Mouse (Mus musculus) heart, embryonic 12.5 days (tissue): Measurements from ENCODE around the gene Akap10. TPM values are rescaled to one million over a fixed set of nuclear protein-coding genes. Genes with fewer than 3 reads are reported as not detected.
A peak's percentile ranks its signal among the peaks of the same experiment; 100 is the strongest.

Experiments
- ATAC-seq: fragments of 200-750 bp; cut with Nextera tagmentation; 2 replicates; pipeline ENCODE4 v1.8.0; 2017; ENCODE audit warnings: moderate TSS enrichment, moderate library complexity; ENCODE audit not compliant: insufficient number of reproducible peaks, low FRiP score
- H3K27ac ChIP-seq: fragments of 300-500 bp; sonication (generic); 2 replicates; pipeline ENCODE4 v1.5.1; 2016; ENCODE audit warnings: mild to moderate bottlenecking, moderate library complexity; ENCODE audit not compliant: poor library complexity, severe bottlenecking
- H3K27me3 ChIP-seq: fragments of 300-500 bp; sonication (generic); replicated peaks from 2 replicates; pipeline ENCODE4 v1.6.1; 2016; ENCODE audit warnings: mild to moderate bottlenecking, moderate library complexity
- H3K36me3 ChIP-seq: fragments of 300-500 bp; sonication (generic); 2 replicates; pipeline ENCODE4 v1.6.1; 2016; ENCODE audit warnings: mild to moderate bottlenecking, moderate library complexity
- H3K4me1 ChIP-seq: fragments of 300-500 bp; sonication (generic); replicated peaks from 2 replicates; pipeline ENCODE4 v1.6.1; 2016; ENCODE audit warnings: mild to moderate bottlenecking
- H3K4me2 ChIP-seq: fragments of 300-500 bp; sonication (generic); 2 replicates; pipeline ENCODE4 v1.6.1; 2016; ENCODE audit warnings: mild to moderate bottlenecking, moderate library complexity
- H3K4me3 ChIP-seq: fragments of 300-500 bp; sonication (generic); 2 replicates; pipeline ENCODE4 v1.5.1; 2016; ENCODE audit warnings: mild to moderate bottlenecking
- H3K9ac ChIP-seq: fragments of 300-500 bp; sonication (generic); 2 replicates; pipeline ENCODE4 v1.6.1; 2016; ENCODE audit warnings: mild to moderate bottlenecking, moderate library complexity
- H3K9me3 ChIP-seq: fragments of 300-500 bp; sonication (generic); replicated peaks from 2 replicates; pipeline ENCODE4 v1.6.1; 2016; ENCODE audit warnings: mild to moderate bottlenecking, moderate library complexity
- WGBS: fragments of 180-500 bp; shearing (Covaris S2); methylation state at CpG from one replicate; pipeline ENCODE4 v1.1.7; 2016; 5-methylcytosine and 5-hydroxymethylcytosine counted together
- polyA plus RNA-seq: library from polyadenylated mRNA; unstranded; fragments of >200 nt; fragmentation: Nextera tagmentation; extraction: Ambion mirVana; gene quantifications from 2 replicates; pipeline ENCODE4 v1.2.1, GENCODE M21; 2016

Gene Akap10
- polyA plus RNA-seq, 1 experiment from 2014 or later, result 17.0 TPM

GRCm38 (mm10) chr11:61930640-61931586, 861 bp upstream of the Akap10 start:
- 19% methylated on average over 11 of the region's 11 CpGs for WGBS
- H3K27ac ChIP-seq, result peak overlapping the region; percentile 96
- H3K36me3 ChIP-seq, result peaks cover 8% of the 10 kb centered on the region; the same call in 1 of the 2 replicates
- H3K4me1 ChIP-seq, result peaks cover 17% of the 10 kb centered on the region
- H3K4me2 ChIP-seq, result peak overlapping the region; percentile 79
- H3K27me3 ChIP-seq, result no peaks in the 10 kb centered on the region
- no peaks in the 10 kb centered on the region for H3K9me3 ChIP-seq
- peak overlapping the region; percentile 85 for H3K9ac ChIP-seq
- H3K4me3 ChIP-seq, result peak overlapping the region; percentile 90
- ATAC-seq, result 0 out of 2 replicates have a peak, but pooled peaks have one; percentile 2

DNA sequence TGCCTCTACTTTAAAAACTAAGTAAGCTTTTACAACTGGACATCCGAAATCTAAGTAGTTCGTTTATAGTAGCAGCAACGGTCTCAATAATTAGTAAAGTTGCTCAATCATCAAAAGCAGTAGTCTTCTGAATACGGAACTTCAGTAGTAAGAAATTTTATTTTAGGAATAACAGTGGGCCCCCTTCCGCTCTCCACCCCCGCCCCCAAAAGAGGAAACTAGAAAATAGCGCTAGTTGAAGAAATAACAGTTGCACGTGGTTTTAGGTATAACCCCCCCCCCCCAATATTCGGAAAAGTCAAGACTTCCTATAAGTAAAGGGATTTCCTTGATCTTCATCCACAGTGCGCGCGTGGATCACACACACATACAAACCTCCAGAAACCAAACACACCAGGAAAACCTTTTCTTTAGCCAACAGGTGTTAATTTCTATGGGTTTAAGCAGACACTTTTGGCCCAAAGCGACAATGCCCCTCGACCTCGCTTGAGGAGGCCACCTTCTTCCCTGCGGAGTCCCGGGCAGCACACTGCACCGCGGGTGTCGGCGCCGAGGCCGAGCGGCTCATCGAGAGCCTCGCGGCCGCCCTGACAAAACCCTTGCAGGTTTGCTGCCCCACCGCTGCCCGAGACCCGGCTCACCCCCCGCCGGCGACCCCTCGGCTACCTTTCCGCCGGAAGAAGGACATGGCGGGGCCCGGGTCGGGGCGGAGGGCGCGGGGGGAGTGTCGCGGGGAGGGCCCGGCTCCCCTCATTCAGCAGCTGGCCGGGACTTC, 542 bp downstream of the Akap10 start:
- H3K27me3 ChIP-seq, result no peaks in the 10 kb centered on the region
- peak overlapping the region; percentile 79 for H3K4me2 ChIP-seq
- peak overlapping the region; percentile 90 for H3K4me3 ChIP-seq
- peaks cover 26% of the 10 kb centered on the region for H3K4me1 ChIP-seq
- H3K9me3 ChIP-seq, result no peaks in the 10 kb centered on the region
- peak overlapping the region; percentile 96 for H3K27ac ChIP-seq
- peak; percentile 78 for ATAC-seq
- WGBS, result 1% methylated on average over 45 of the region's 47 CpGs
- peaks cover 8% of the 10 kb centered on the region; the same call in 1 of the 2 replicates for H3K36me3 ChIP-seq
- H3K9ac ChIP-seq, result peak overlapping the region; percentile 92

DNA sequence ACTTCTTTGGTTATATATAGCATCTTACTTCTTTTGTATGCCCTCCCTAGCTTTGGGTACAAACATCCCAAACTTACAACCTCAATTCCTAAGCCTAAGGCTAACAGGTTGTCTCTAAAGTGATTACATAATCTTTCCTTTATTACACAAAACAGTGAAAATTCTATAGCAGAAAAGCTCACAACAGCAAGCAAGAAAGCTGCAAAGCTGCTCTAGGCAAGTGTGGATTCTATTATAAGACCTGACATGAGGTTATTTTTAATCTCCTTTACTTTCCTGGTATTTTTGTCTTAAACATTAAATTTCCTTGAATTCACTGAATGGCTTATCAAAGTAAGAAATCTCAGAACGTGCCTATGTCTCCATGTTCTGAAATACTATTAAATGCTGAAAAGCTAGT, 6.7 kb downstream of the Akap10 start:
- ATAC-seq, result no peak
- 37% methylated on average over 1 of the region's 1 CpGs for WGBS
- H3K36me3 ChIP-seq, result peaks cover 16% of the 10 kb centered on the region
- H3K9me3 ChIP-seq, result no peaks in the 10 kb centered on the region
- no peak overlapping the region for H3K27ac ChIP-seq
- no peak overlapping the region for H3K4me3 ChIP-seq
- no peak overlapping the region for H3K9ac ChIP-seq
- H3K4me2 ChIP-seq, result no peak overlapping the region
- H3K4me1 ChIP-seq, result peaks cover 22% of the 10 kb centered on the region
- H3K27me3 ChIP-seq, result no peaks in the 10 kb centered on the region

GRCm38 (mm10) chr11:61919702-61920101, 10.3 kb downstream of the Akap10 start:
- Histone ChIP-seq H3K27ac (no peak overlapping the region), H3K9me3 (no peaks in the 10 kb centered on the region), H3K4me2 (no peak overlapping the region), H3K4me1 (peaks cover 10% of the 10 kb centered on the region), H3K27me3 (no peaks in the 10 kb centered on the region), H3K9ac (no peak overlapping the region), H3K36me3 (peaks cover 29% of the 10 kb centered on the region), H3K4me3 (no peak overlapping the region)
- no peak for ATAC-seq
- 90% methylated on average over 3 of the region's 3 CpGs for WGBS

DNA sequence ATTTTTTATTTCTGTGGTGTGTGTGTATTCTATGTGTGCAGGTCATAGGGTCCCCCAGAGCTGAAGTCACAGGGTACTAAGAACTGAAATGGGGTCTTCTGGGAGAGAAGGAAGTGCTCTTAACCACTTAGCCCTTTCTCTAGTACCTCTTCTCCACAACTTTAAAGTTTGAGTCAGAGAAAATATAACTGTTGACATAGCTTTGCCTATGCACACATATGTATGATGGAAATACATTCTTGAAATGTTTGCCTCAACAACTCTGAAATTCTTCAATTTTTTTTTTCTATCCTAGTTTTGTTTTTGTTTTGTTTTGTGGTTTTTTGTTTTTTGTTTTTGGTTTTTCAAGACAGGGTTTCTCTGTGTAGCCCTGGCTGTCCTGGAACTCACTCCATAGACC, 21.7 kb downstream of the Akap10 start:
- no peak overlapping the region for H3K27ac ChIP-seq
- no peaks in the 10 kb centered on the region for H3K27me3 ChIP-seq
- H3K4me2 ChIP-seq, result no peak overlapping the region
- H3K4me3 ChIP-seq, result no peak overlapping the region
- H3K9me3 ChIP-seq, result no peaks in the 10 kb centered on the region
- peaks cover 63% of the 10 kb centered on the region for H3K36me3 ChIP-seq
- no peaks in the 10 kb centered on the region for H3K4me1 ChIP-seq
- H3K9ac ChIP-seq, result no peak overlapping the region
- no peak for ATAC-seq

GRCm38 (mm10) chr11:61882183-61882582, 47.9 kb downstream of the Akap10 start:
- ATAC-seq, result no peak
- no peak overlapping the region for H3K4me3 ChIP-seq
- no peaks in the 10 kb centered on the region for H3K27me3 ChIP-seq
- H3K4me2 ChIP-seq, result no peak overlapping the region
- H3K36me3 ChIP-seq, result peaks cover 58% of the 10 kb centered on the region
- H3K9ac ChIP-seq, result no peak overlapping the region
- H3K4me1 ChIP-seq, result 0 out of 2 replicates have a peak, but pooled peaks cover 3% of the 10 kb centered on the region
- no peak overlapping the region for H3K27ac ChIP-seq
- H3K9me3 ChIP-seq, result no peaks in the 10 kb centered on the region
- 75% methylated on average over 5 of the region's 5 CpGs for WGBS

DNA sequence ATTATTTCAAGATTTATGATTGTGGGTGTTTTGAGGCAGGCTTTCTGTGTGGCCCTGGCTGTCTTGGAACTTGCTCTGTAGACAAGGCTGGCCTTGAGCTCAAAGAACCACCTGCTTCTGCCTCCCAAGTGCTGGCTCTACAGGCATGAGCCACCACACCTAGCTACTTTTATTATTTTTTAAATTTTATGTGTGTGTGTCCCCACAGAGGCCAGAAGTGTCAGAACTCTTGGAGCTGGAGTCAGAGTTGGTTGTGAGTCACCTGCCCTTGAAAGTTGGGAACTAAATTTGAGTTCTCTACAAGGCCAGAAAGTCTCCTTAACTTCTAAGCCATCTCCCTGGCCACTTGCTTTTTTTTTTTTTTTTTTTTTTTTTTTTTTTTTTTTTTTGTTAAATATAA, 50.1 kb downstream of the Akap10 start:
- no peak overlapping the region for H3K27ac ChIP-seq
- peaks cover 63% of the 10 kb centered on the region for H3K36me3 ChIP-seq
- H3K27me3 ChIP-seq, result no peaks in the 10 kb centered on the region
- H3K4me3 ChIP-seq, result no peak overlapping the region
- no peak for ATAC-seq
- no peaks in the 10 kb centered on the region for H3K9me3 ChIP-seq
- 0 out of 2 replicates have a peak, but pooled peaks cover 3% of the 10 kb centered on the region for H3K4me1 ChIP-seq
- no peak overlapping the region for H3K9ac ChIP-seq
- H3K4me2 ChIP-seq, result no peak overlapping the region

GRCm38 (mm10) chr11:61871881-61872280, 58.2 kb downstream of the Akap10 start:
- no peak overlapping the region for H3K4me2 ChIP-seq
- no peak for ATAC-seq
- no peaks in the 10 kb centered on the region for H3K27me3 ChIP-seq
- H3K9me3 ChIP-seq, result no peaks in the 10 kb centered on the region
- H3K36me3 ChIP-seq, result peaks cover 67% of the 10 kb centered on the region
- H3K9ac ChIP-seq, result no peak overlapping the region
- H3K4me3 ChIP-seq, result no peak overlapping the region
- 91% methylated on average over 5 of the region's 5 CpGs for WGBS
- no peaks in the 10 kb centered on the region for H3K4me1 ChIP-seq
- no peak overlapping the region for H3K27ac ChIP-seq

GRCm38 (mm10) chr11:61866856-61867255, 63.2 kb downstream of the Akap10 start:
- no peaks in the 10 kb centered on the region for H3K27me3 ChIP-seq
- H3K27ac ChIP-seq, result no peak overlapping the region
- no peak overlapping the region for H3K9ac ChIP-seq
- H3K9me3 ChIP-seq, result no peaks in the 10 kb centered on the region
- H3K36me3 ChIP-seq, result peaks cover 30% of the 10 kb centered on the region
- ATAC-seq, result no peak
- 0 out of 2 replicates have a peak, but pooled peaks cover 2% of the 10 kb centered on the region for H3K4me1 ChIP-seq
- no peak overlapping the region for H3K4me2 ChIP-seq
- no peak overlapping the region for H3K4me3 ChIP-seq

DNA sequence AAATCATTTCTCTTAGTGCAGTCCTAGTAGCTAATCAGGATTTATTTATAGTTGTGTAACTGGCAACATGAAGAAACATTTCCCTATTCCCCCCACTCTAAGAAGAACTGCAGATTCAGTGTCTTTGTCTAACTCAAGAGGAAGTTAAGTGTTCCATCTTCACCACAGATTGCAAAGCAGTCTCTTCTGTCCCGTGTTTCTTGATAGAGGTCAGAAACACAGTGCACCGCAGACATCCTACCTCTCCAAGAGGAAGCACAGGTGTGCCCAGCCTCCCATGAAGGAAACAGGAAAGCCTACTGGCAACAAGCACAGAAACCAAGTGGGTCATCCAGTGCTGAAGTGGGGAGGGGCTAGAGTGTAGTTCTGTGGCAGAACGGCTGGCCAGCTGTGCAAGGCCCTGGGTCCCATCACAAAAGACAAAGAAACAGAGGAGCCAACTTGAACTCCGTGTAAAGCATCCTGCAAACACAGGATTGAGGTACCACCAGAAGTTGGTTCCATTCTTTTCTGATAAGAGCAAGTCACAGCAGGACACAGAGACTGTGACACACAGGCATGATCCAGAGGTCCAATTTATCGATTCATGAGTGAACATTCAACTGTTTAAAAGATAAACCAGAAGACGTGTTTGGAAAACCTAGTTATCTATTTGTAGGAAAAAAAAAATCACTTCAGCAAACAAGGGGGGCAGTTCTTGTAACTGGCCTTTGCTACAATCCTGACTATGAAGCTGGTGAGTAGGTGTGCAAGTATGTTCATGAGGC, 68.1 kb downstream of the Akap10 start:
- ATAC-seq, result no peak
- H3K4me1 ChIP-seq, result 0 out of 2 replicates have a peak, but pooled peaks cover 3% of the 10 kb centered on the region
- WGBS, result 61% methylated on average over 6 of the region's 6 CpGs
- no peaks in the 10 kb centered on the region for H3K27me3 ChIP-seq
- H3K9me3 ChIP-seq, result no peaks in the 10 kb centered on the region
- peaks cover 3% of the 10 kb centered on the region; the same call in 1 of the 2 replicates for H3K36me3 ChIP-seq
- H3K27ac ChIP-seq, result no peak overlapping the region
- H3K4me3 ChIP-seq, result no peak overlapping the region
- no peak overlapping the region for H3K9ac ChIP-seq
- no peak overlapping the region for H3K4me2 ChIP-seq
